ENCODE assay signal across 8 mouse cellular contexts in the genomic region with DNA sequence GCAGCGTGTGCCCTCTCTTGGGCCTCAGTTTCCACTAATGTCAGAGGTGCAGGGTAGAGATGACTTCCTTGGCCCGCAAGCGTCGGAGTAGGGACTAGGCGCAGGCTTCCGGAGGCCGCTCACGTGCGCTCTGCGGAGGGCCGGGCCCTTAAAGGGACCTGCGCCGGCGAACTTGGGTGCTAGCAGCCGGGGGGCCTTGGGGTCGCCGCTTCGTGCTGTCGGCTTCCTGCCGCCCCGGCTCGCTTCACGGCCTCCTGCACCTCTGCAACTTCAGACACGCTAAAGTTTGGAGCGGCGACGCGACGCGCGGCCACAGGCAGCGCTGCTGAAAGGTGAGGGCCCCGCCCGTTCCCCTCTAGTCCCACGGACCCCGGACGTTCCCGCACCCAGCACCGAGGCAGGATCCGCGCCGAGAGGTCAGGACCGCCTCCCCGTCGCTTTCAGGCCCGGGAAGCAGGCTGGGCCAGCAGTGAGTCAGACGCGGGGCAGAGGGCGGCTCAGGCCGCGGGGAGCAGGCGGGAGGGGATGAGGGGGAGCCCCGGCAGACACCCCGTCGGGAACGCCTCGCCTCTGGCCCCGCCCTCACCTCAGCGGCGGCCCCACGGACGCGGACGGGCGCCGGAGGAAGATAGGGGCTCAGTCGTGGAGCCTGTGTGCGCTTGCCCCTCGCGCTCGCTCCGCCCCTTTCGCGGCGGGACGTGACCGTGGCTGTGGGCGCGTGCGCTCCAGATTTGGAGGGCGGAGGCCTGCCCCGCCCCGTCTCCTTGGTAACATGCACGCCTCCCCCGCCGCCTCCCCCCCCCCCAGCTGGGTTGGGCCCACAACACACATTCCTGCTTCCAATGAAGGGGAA. TPM values are rescaled to one million over a fixed set of nuclear protein-coding genes. Genes with fewer than 3 reads are reported as not detected.
A peak's percentile ranks its signal among the peaks of the same experiment; 100 is the strongest.
DNase-seq lines count a peak whose midpoint lies in the region; ATAC-seq and TF ChIP-seq lines count a peak whose summit lies in the region.

A gene (minus strand): TSS at position 679 of the 853 bp plus-strand sequence.

- peak within 1 kb of the TSS; percentile 78 for H3K4me3 ChIP-seq in hindbrain, embryonic 13.5 days
- H3K4me3 ChIP-seq in macrophage (ENCODE audit: inconsistent target), result peak within 1 kb of the TSS; percentile 77

- H3K4me1 ChIP-seq in hindbrain, embryonic 13.5 days (replicated peaks), result peaks cover 28% of the 10 kb centered on the region

- H3K27me3 ChIP-seq in Patski, result no peaks in the 10 kb centered on the region
- no peaks in the 10 kb centered on the region for H3K27me3 ChIP-seq in hindbrain, embryonic 13.5 days

- 0% methylated on average over 77 of the region's 86 CpGs for WGBS in hindbrain, embryonic 13.5 days
- WGBS in macrophage (ENCODE audit: missing documents), result 1% methylated on average over 83 of the region's 86 CpGs

- TF ChIP-seq CTCF in Patski (IDR thresholded peaks at IDR 0.05), result no peak

- peak within 1 kb of the TSS; percentile 70 for H3K27ac ChIP-seq in hindbrain, embryonic 13.5 days
- H3K27ac ChIP-seq in macrophage, result peak within 1 kb of the TSS; percentile 46

- H3K4me2 ChIP-seq in hindbrain, embryonic 13.5 days, result peak within 1 kb of the TSS; percentile 86

- peak within 1 kb of the TSS; percentile 85 for H3K9ac ChIP-seq in hindbrain, embryonic 13.5 days

- POLR2A ChIA-PET in Patski (lab: Charles Lee), result interaction anchor here (0.9 to 1.2 kb wide), 4 partner anchors 8 to 143 kb away, joined by 3 read pairs; a partner anchor contains a TSS

- H3K9me3 ChIP-seq in hindbrain, embryonic 13.5 days, result no peaks in the 10 kb centered on the region

- peak; percentile 82 for ATAC-seq in Patski
- peak; percentile 90 for ATAC-seq in hindbrain, embryonic 13.5 days (ENCODE audit: low FRiP score)

- in situ Hi-C loops in Patski (cut with MboI; ENCODE audit: low pct_unique_long_range_greater_than_20kb), result loop anchor here (5.0 to 25.0 kb wide), 4 partner anchors 127 to 852 kb away; a partner anchor contains a TSS

- peak; percentile 25 for DNase-seq in Patski (ENCODE audit: low read depth, low spot score)
- DNase-seq in cerebellum, postnatal 10 days, result peak; percentile 88 to 93
- DNase-seq in frontal cortex, postnatal 14 days (ENCODE audit: low spot score in 2 of 2), result peak; percentile 72 to 76
- DNase-seq in left cerebral cortex, adult 18-20 months (ENCODE audit: low spot score in 2 of 2), result peak; percentile 85 to 89
- peak; percentile 94 for DNase-seq in right cerebral cortex, adult 18-20 months
- peak; percentile 43 for DNase-seq in urinary bladder, postnatal 10 days (ENCODE audit: low spot score)

- CTCF ChIA-PET in Patski (lab: Charles Lee), result interaction anchor here (0.6 to 1.8 kb wide), 2 partner anchors 9 to 11 kb away, joined by 4 read pairs; no protein-coding TSS in a partner anchor

- H3K79me2 ChIP-seq in macrophage (ENCODE audit: inconsistent target), result peaks cover 22% of the 10 kb centered on the region

- H3K36me3 ChIP-seq in hindbrain, embryonic 13.5 days, result peaks cover 14% of the 10 kb centered on the region
- peaks cover 18% of the 10 kb centered on the region for H3K36me3 ChIP-seq in macrophage (ENCODE audit: inconsistent target)

RNA-seq across cellular contexts. Expression of the gene that starts here (rescaled TPM):
- polyA plus RNA-seq in Patski (2021) (162 TPM), macrophage (2018) (89.8 to 109 TPM (median 91.7 TPM) in 3 replicates)
- 49.1 and 52.7 TPM in 2 replicates for polyA plus RNA-seq in hindbrain, embryonic 13.5 days (2015; fragmentation: Nextera tagmentation; extraction: Ambion mirVana)
- total RNA-seq in left cerebral cortex, adult 18-20 months (2021), result 100 to 1,000 TPM in 1 of 2 experiments, 10 to 100 TPM in 1; 99.4 to 103 TPM
- 10 to 100 TPM; 17.3 to 57.1 (median 36.4) TPM for total RNA-seq in macrophage (2018; cell fraction: chromatin; rRNA removed)
- total RNA-seq in macrophage (2018; cell fraction: cytosol; rRNA removed), result 100 to 1,000 TPM in 17 of 26 experiments, 10 to 100 TPM in 9; 85.1 to 148 (median 105) TPM
- 10 to 100 TPM; 30.0 to 85.3 (median 59.7) TPM for total RNA-seq in macrophage (2018; cell fraction: nucleus; rRNA removed)

Comparison
In these comparisons a context has a peak if more than half of its experiments do, and no peak if none do; other contexts are left out.
1. Peak in every context shown above with its lines: DNase-seq, ATAC-seq, H3K4me3 ChIP-seq and H3K27ac ChIP-seq.
2. DNase-seq: peak in every context shown above with its lines; median percentile 94 in right cerebral cortex, adult 18-20 months; 90 in cerebellum, postnatal 10 days; 87 in left cerebral cortex, adult 18-20 months; 74 in frontal cortex, postnatal 14 days; 43 in urinary bladder, postnatal 10 days; 25 in Patski.